Mouse (Mus musculus) erythroblast, embryonic 14.5 days (primary cell): ENCODE measurements around the gene Tex2.

Experiments
- GATA1 ChIP-seq: IDR thresholded peaks from 2 replicates; pipeline ENCODE4 v1.6.1; 2012; ENCODE audit warnings: low read length, inconsistent platforms, mixed read lengths
- TAL1 ChIP-seq: IDR thresholded peaks from 3 replicates; pipeline ENCODE4 v1.6.1; 2012; ENCODE audit warnings: low read length, inconsistent platforms, mixed read lengths

- TF ChIP-seq GATA1 (no peak), TAL1 (no peak)
Observed at GRCm38 (mm10) chr11:106564261-106564660, 49.0 kb downstream of the Tex2 start.
